Mouse (Mus musculus) CH12.LX (cell line): Measurements from ENCODE around the gene Cox18. TPM values are rescaled to one million over a fixed set of nuclear protein-coding genes. Genes with fewer than 3 reads are reported as not detected.
A peak's percentile ranks its signal among the peaks of the same experiment; 100 is the strongest.

Source experiments
- DNase-seq: peaks from one replicate; pipeline ENCODE4 v3.0.0-alpha.2; 2013; ENCODE audit errors: extremely low read depth
- H3K27ac ChIP-seq: 2 replicates; pipeline ENCODE4 v1.5.1; 2012; ENCODE audit warnings: low read depth, mild to moderate bottlenecking, control low read depth, moderate library complexity; ENCODE audit not compliant: insufficient read depth
- H3K27me3 ChIP-seq: replicated peaks from 2 replicates; pipeline ENCODE3; 2012; ENCODE audit warnings: inconsistent platforms
- H3K36me3 ChIP-seq, 2 experiments: replicated peaks in 1 of 2; 2 replicates each; pipeline versions ENCODE3 to v1.6.1; 2012; ENCODE audit warnings: inconsistent platforms in 1 of 2, low read length in 1 of 2, mild to moderate bottlenecking in 1 of 2, mixed read lengths in 1 of 2, moderate library complexity in 1 of 2; ENCODE audit not compliant: control insufficient read depth in 1 of 2, insufficient read depth in 1 of 2
- H3K4me1 ChIP-seq, 2 experiments: 2 replicates each; pipeline ENCODE4 v1.6.1; 2012; ENCODE audit warnings: inconsistent platforms in 1 of 2, moderate library complexity in 1 of 2; ENCODE audit not compliant: insufficient read depth in 2 of 2, control insufficient read depth in 1 of 2
- H3K4me2 ChIP-seq: 2 replicates; pipeline ENCODE4 v1.6.1; 2012; ENCODE audit warnings: low read depth, mild to moderate bottlenecking, control low read depth; ENCODE audit not compliant: poor library complexity, insufficient read depth, severe bottlenecking
- H3K4me3 ChIP-seq, 3 experiments: fragments of 150-350 bp in 1 of 3; sonication (generic) in 1 of 3; replicated peaks in 1 of 3; 2 replicates each; pipeline versions ENCODE3 to v1.5.1; 2011 to 2012; ENCODE audit warnings: low read depth in 2 of 3, low read length in 2 of 3, mild to moderate bottlenecking in 2 of 3, moderate library complexity in 2 of 3, control low read depth in 1 of 3, improper control_type of control experiment in 1 of 3, inconsistent platforms in 1 of 3, mixed read lengths in 1 of 3; ENCODE audit not compliant: poor library complexity in 1 of 3
- H3K79me2 ChIP-seq: replicated peaks from 2 replicates; pipeline ENCODE4 v1.6.1; 2012; ENCODE audit warnings: mild to moderate bottlenecking, moderate library complexity; ENCODE audit not compliant: control insufficient read depth, poor library complexity, insufficient read depth, severe bottlenecking; ENCODE audit errors: extremely low read depth
- H3K9ac ChIP-seq: 2 replicates; pipeline ENCODE4 v1.6.1; 2012; ENCODE audit warnings: low read depth, mild to moderate bottlenecking, control low read depth, moderate library complexity; ENCODE audit not compliant: insufficient read depth
- H3K9me3 ChIP-seq: replicated peaks from 2 replicates; pipeline ENCODE3; 2012; ENCODE audit warnings: low read length, inconsistent platforms, mixed read lengths
- BHLHE40 ChIP-seq: IDR thresholded peaks from 2 replicates; pipeline ENCODE4 v1.6.1; 2011; ENCODE audit warnings: mild to moderate bottlenecking, low read depth, low read length, improper control_type of control experiment
- CHD1 ChIP-seq: IDR thresholded peaks from 2 replicates; pipeline ENCODE4 v1.6.1; 2012; ENCODE audit warnings: low read depth, low read length, improper control_type of control experiment, inconsistent platforms
- CTCF ChIP-seq, 2 experiments: IDR thresholded peaks in 1 of 2; conservative IDR thresholded peaks in 1 of 2; 2 replicates each; pipeline ENCODE4 v1.5.1; 2011 to 2012; ENCODE audit warnings: low read depth in 2 of 2, low read length in 2 of 2, improper control_type of control experiment in 1 of 2, inconsistent platforms in 1 of 2, mild to moderate bottlenecking in 1 of 2, moderate library complexity in 1 of 2
- E2F4 ChIP-seq: IDR thresholded peaks from 2 replicates; pipeline ENCODE4 v1.6.1; 2011; ENCODE audit warnings: low read depth, low read length, improper control_type of control experiment; ENCODE audit not compliant: insufficient replicate concordance
- EP300 ChIP-seq: IDR thresholded peaks from 2 replicates; pipeline ENCODE4 v1.6.1; 2011; ENCODE audit warnings: low read length, improper control_type of control experiment
- HCFC1 ChIP-seq: IDR thresholded peaks from 2 replicates; pipeline ENCODE4 v1.6.1; 2012; ENCODE audit warnings: low read depth, mild to moderate bottlenecking, inconsistent platforms, low read length, improper control_type of control experiment
- IRF4 ChIP-seq: IDR thresholded peaks from 2 replicates; pipeline ENCODE4 v1.6.1; 2014; ENCODE audit warnings: low read depth, mild to moderate bottlenecking, inconsistent platforms, low read length, improper control_type of control experiment
- JUN ChIP-seq: IDR thresholded peaks from 2 replicates; pipeline ENCODE4 v1.6.1; 2011; ENCODE audit warnings: low read depth, mild to moderate bottlenecking, low read length, improper control_type of control experiment, moderate library complexity; ENCODE audit not compliant: insufficient read depth
- JUND ChIP-seq: conservative IDR thresholded peaks from 2 replicates; pipeline ENCODE4 v1.6.1; 2011; ENCODE audit warnings: low read depth, low read length, improper control_type of control experiment
- MAFK ChIP-seq: IDR thresholded peaks from 2 replicates; pipeline ENCODE4 v1.6.1; 2011; ENCODE audit warnings: low read length, improper control_type of control experiment; ENCODE audit not compliant: insufficient replicate concordance
- MAX ChIP-seq: IDR thresholded peaks from 2 replicates; pipeline ENCODE4 v1.6.1; 2011; ENCODE audit warnings: low read length, improper control_type of control experiment
- MEF2A ChIP-seq: IDR thresholded peaks from 2 replicates; pipeline ENCODE4 v1.6.1; 2014; ENCODE audit warnings: low read depth, mild to moderate bottlenecking, inconsistent platforms, low read length, improper control_type of control experiment, borderline replicate concordance
- MYC ChIP-seq: IDR thresholded peaks from 2 replicates; pipeline ENCODE4 v1.6.1; 2011; ENCODE audit warnings: low read depth, mild to moderate bottlenecking, improper control_type of control experiment, low read length
- PAX5 ChIP-seq: IDR thresholded peaks from 2 replicates; pipeline ENCODE4 v1.6.1; 2012; ENCODE audit warnings: low read length, inconsistent platforms, mixed read lengths
- POLR2A ChIP-seq: IDR thresholded peaks from 2 replicates; pipeline ENCODE4 v1.6.1; 2011; ENCODE audit warnings: low read depth, mild to moderate bottlenecking, improper control_type of control experiment, low read length
- RAD21 ChIP-seq: IDR thresholded peaks from 2 replicates; pipeline ENCODE4 v1.6.1; 2011; ENCODE audit warnings: low read depth, mild to moderate bottlenecking, low read length, improper control_type of control experiment, moderate library complexity
- SMC3 ChIP-seq: IDR thresholded peaks from 2 replicates; pipeline ENCODE4 v1.6.1; 2011; ENCODE audit warnings: low read depth, low read length, improper control_type of control experiment
- TBP ChIP-seq: conservative IDR thresholded peaks from 2 replicates; pipeline ENCODE4 v1.6.1; 2011; ENCODE audit warnings: low read depth, low read length, improper control_type of control experiment
- ZC3H11A ChIP-seq: IDR thresholded peaks from 2 replicates; pipeline ENCODE4 v1.6.1; 2012; ENCODE audit warnings: low read depth, mild to moderate bottlenecking, inconsistent platforms, low read length, improper control_type of control experiment
- ZMIZ1 ChIP-seq: IDR thresholded peaks from 2 replicates; pipeline ENCODE4 v1.6.1; 2012; ENCODE audit warnings: low read depth, mild to moderate bottlenecking, inconsistent platforms, low read length, improper control_type of control experiment
- ZNF384 ChIP-seq: IDR thresholded peaks from 2 replicates; pipeline ENCODE4 v1.6.1; 2012; ENCODE audit warnings: low read depth, low read length, improper control_type of control experiment, inconsistent platforms
- dilution Hi-C: fragments of 300-500 bp; cut with MboI; formaldehyde crosslinking; loops from 2 replicates; pipeline ENCODE4 v1.14.3; 2020; ENCODE audit warnings: low sequenced_read_pairs; ENCODE audit not compliant: extremely low pct_unique_long_range_greater_than_20kb, extremely low pct_ligation_motif_present
- in situ Hi-C: fragments of 300-500 bp; cut with MboI; formaldehyde crosslinking; loops from 3 replicates; pipeline ENCODE4 v1.14.3; 2019; ENCODE audit warnings: low sequenced_read_pairs, low pct_ligation_motif_present, low pct_unique_long_range_greater_than_20kb, mixed read lengths
- polyA plus RNA-seq: library from polyadenylated mRNA; unstranded; fragments of >175 nt; gene quantifications from 2 replicates; pipeline ENCODE4 v1.2.1, GENCODE M21; 2012; ENCODE audit warnings: low read depth; ENCODE audit not compliant: insufficient read length
- total RNA-seq, 2 experiments: library from RNA; depleted of rRNA; stranded (reverse); fragments of 300-350 nt in 1 of 2; fragments of >200 nt in 1 of 2; gene quantifications; 2 replicates each; pipeline ENCODE4 v1.2.3; 2012 to 2014

Gene Cox18
- total and polyA plus RNA-seq, 3 experiments = 23.7 to 42.0 (median 40.8) TPM

GRCm38 (mm10) chr5:90217226-90217625 is 6.6 kb downstream of the Cox18 start:
- H3K4me2 ChIP-seq = no peak overlapping the region
- H3K9ac ChIP-seq = no peak overlapping the region
- peaks cover 58 to 85% of the 10 kb centered on the region in 2 experiments for H3K36me3 ChIP-seq
- no peak overlapping the region for H3K27ac ChIP-seq
- in situ Hi-C loops (loop anchor here (25.0 kb wide), 2 partner anchors 270 to 395 kb away; partner anchors contain the start of gene Afp), dilution Hi-C loops (no loop called here)
- H3K9me3 ChIP-seq = peaks cover 3% of the 10 kb centered on the region
- no peaks in the 10 kb centered on the region for H3K27me3 ChIP-seq
- DNase-seq = no peak
- no peak overlapping the region for H3K4me3 ChIP-seq
- H3K4me1 ChIP-seq = peaks cover 0 to 6% of the 10 kb centered on the region in 2 experiments; a peak in 2 of 4 replicates
- TF ChIP-seq HCFC1 = no peak
- no peaks in the 10 kb centered on the region for H3K79me2 ChIP-seq

GRCm38 (mm10) chr5:90213356-90213755 is 10.4 kb downstream of the Cox18 start:
- TF ChIP-seq TBP (no peak), BHLHE40 (no peak)
- H3K27ac ChIP-seq = no peak overlapping the region
- no peak overlapping the region for H3K4me3 ChIP-seq
- no peaks in the 10 kb centered on the region for H3K4me1 ChIP-seq
- peaks cover 35 to 47% of the 10 kb centered on the region in 2 experiments for H3K36me3 ChIP-seq
- H3K9me3 ChIP-seq = peaks cover 3% of the 10 kb centered on the region
- DNase-seq = no peak
- no peaks in the 10 kb centered on the region for H3K27me3 ChIP-seq
- no peaks in the 10 kb centered on the region for H3K79me2 ChIP-seq
- dilution Hi-C loops = no loop called here
- no peak overlapping the region for H3K9ac ChIP-seq
- in situ Hi-C loops = loop anchor here (25.0 kb wide), 2 partner anchors 274 to 399 kb away; partner anchors contain the start of gene Afp
- no peak overlapping the region for H3K4me2 ChIP-seq

GRCm38 (mm10) chr5:90203168-90203567 is 20.6 kb downstream of the Cox18 start:
- H3K27me3 ChIP-seq = no peaks in the 10 kb centered on the region
- H3K4me3 ChIP-seq = no peak overlapping the region
- H3K9ac ChIP-seq = no peak overlapping the region
- dilution Hi-C loops = no loop called here
- no peaks in the 10 kb centered on the region for H3K36me3 ChIP-seq
- H3K4me2 ChIP-seq = peak overlapping the region; percentile 66; the same call in 1 of the 2 replicates
- TF ChIP-seq JUN = no peak
- TF ChIP-seq CTCF (conservative IDR thresholded peaks at IDR 0.05 in 1 of 2, IDR thresholded peaks at IDR 0.05 in 1 of 2; ENCODE audit: low read depth in 2 of 2, low read length in 2 of 2) = peak; percentile 78 to 86
- peak; percentile 63; the same call in 1 of the 2 replicates for TF ChIP-seq MYC
- peak; percentile 84 for TF ChIP-seq RAD21
- TF ChIP-seq JUND = 0 out of 2 replicates have a peak, but pooled peaks have one; percentile 8
- TF ChIP-seq ZC3H11A = no peak
- TF ChIP-seq SMC3 = peak; percentile 47
- no peak for TF ChIP-seq CHD1
- no peak for TF ChIP-seq ZMIZ1
- TF ChIP-seq MAFK = 0 out of 2 replicates have a peak, but pooled peaks have one; percentile 8
- TF ChIP-seq MEF2A = no peak
- TF ChIP-seq EP300 = no peak
- TF ChIP-seq PAX5 = no peak
- TF ChIP-seq MAX = no peak
- no peak for TF ChIP-seq E2F4
- no peak for TF ChIP-seq IRF4
- TF ChIP-seq ZNF384 = peak; percentile 29; the same call in 1 of the 2 replicates
- no peak for TF ChIP-seq POLR2A
- TF ChIP-seq, all 38 proteins: peak for 7
- DNase-seq = peak; percentile 66
- Histone ChIP-seq H3K4me1 (0 out of 4 replicates have a peak, but pooled peaks cover 0 to 5% of the 10 kb centered on the region in 2 experiments), H3K9me3 (no peaks in the 10 kb centered on the region), H3K27ac (no peak overlapping the region), H3K79me2 (no peaks in the 10 kb centered on the region)
- in situ Hi-C loops = loop anchor here (25.0 kb wide), 2 partner anchors 284 to 409 kb away; partner anchors contain the start of gene Afp
